ENCODE assay signal across 8 mouse cellular contexts in genomic region chr6:126848712-126849704, GRCm38 (mm10). TPM values are rescaled to one million over a fixed set of nuclear protein-coding genes. Genes with fewer than 3 reads are reported as not detected.
DNase-seq lines count a peak whose midpoint lies in the region; ATAC-seq lines count a peak whose summit lies in the region.

Ndufa9 (minus strand) TSS chr6:126849136.

- H3K9ac ChIP-seq in hindbrain, embryonic 12.5 days: peak within 1 kb of the TSS; percentile 85

- 6% methylated on average over 46 of the region's 46 CpGs for WGBS in hindbrain, embryonic 12.5 days

- no peaks in the 10 kb centered on the region for H3K9me3 ChIP-seq in hindbrain, embryonic 12.5 days (replicated peaks)

- ATAC-seq in hindbrain, embryonic 12.5 days (ENCODE audit: low FRiP score): peak; percentile 89

- peak within 1 kb of the TSS; percentile 82 for H3K4me3 ChIP-seq in hindbrain, embryonic 12.5 days

- peak within 1 kb of the TSS; percentile 87 for H3K4me2 ChIP-seq in hindbrain, embryonic 12.5 days (replicated peaks)

- peak within 1 kb of the TSS; percentile 30; the same call in 1 of the 2 replicates for H3K27ac ChIP-seq in hindbrain, embryonic 12.5 days

- DNase-seq in NIH3T3 (ENCODE audit: low read depth): peak; percentile 96
- peak; percentile 98 for DNase-seq in cerebellum, postnatal 10 days
- DNase-seq in frontal cortex, postnatal 10 days (ENCODE audit: low spot score in 2 of 2): peak; percentile 90 to 94
- peak; percentile 95 to 97 for DNase-seq in layer of hippocampus, postnatal 14 days (ENCODE audit: low spot score in 2 of 2)
- DNase-seq in lung, postnatal 14 days: peak; percentile 96
- DNase-seq in retina, adult 2 months (ENCODE audit: low read depth, low spot score): peak; percentile 92
- DNase-seq in thymus, postnatal 36 days: peak; percentile 92 to 94

- H3K36me3 ChIP-seq in hindbrain, embryonic 12.5 days: peaks cover 6% of the 10 kb centered on the region; the same call in 1 of the 2 replicates

- peaks cover 6% of the 10 kb centered on the region; the same call in 1 of the 2 replicates for H3K27me3 ChIP-seq in hindbrain, embryonic 12.5 days

- peaks cover 16% of the 10 kb centered on the region for H3K4me1 ChIP-seq in hindbrain, embryonic 12.5 days

RNA-seq across cellular contexts. Expression of gene Ndufa9, which starts in this region (rescaled TPM):
- polyA plus RNA-seq in hindbrain, embryonic 12.5 days (2016; fragmentation: Nextera tagmentation; extraction: Ambion mirVana): 159 and 171 TPM in 2 replicates
- total RNA-seq in layer of hippocampus, postnatal 14 days (2021): 100 to 1,000 TPM; 162 to 163 TPM

Comparison
In these comparisons a context has a peak if more than half of its experiments do, and no peak if none do; other contexts are left out.
1. Peak in every context shown above with its lines: DNase-seq, ATAC-seq, H3K4me3 ChIP-seq and H3K27ac ChIP-seq.